Mouse (Mus musculus) thymus, postnatal 10 days (tissue): ENCODE data around the gene Timm8b.

Experiments
- DNase-seq, 2 experiments: peaks; one replicate each; pipeline ENCODE4 v3.0.0; 2021; ENCODE audit warnings: low spot score in 2 of 2

Gene Timm8b

GRCm38 (mm10) chr9:50603189-50603997, at the start of gene Timm8b, which contains the start of gene Sdhd:
Gene Timm8b (plus strand): TSS chr9:50603910.
Gene Sdhd (minus strand): TSS chr9:50603812.
- peak; percentile 89 to 90 for DNase-seq

DNA sequence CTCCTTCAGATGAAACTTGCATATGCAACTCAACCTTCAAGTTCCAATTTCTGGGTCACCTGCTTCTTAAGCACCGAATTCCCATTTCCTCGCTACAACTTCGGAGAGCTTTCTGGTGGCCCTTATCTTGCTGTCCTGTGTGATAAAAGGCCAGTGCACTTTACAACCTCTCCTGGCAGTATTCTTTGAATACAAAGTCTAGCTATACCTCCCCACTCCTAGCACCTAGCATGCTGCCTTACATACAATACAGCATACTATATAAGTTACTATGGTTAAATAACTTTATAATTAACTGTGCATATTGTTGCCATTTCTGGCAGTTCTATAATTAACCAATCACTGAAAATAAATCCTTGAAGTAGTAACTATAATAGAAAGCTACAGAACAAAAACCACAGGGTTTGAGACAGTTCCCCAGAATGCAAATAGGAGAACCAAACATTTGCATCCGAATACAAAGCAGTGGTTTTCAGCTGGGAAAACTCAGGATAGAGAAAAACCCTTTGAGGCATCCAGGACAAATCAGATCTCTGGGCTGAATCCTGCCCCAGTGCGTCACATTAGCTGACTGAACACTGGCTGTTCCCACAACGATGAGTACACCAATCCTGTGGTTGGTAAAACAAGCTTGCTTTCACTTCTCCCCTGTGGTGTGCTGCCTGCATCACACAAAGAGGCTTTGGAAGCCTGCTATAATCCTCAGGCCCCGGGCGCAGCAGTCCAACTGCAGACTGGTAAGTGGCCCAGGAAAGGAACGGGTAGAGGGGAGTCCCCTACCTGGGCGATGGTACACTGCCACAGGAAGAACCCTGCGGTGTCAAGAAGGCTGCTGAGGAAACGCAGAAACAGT, 49.2 kb upstream of the Timm8b start, which contains the start of gene Il18:
Il18 (plus strand) TSS at position 587 of the 853 bp plus-strand sequence.
- peak in 1 of 2 experiments; percentile 24 for DNase-seq

DNA sequence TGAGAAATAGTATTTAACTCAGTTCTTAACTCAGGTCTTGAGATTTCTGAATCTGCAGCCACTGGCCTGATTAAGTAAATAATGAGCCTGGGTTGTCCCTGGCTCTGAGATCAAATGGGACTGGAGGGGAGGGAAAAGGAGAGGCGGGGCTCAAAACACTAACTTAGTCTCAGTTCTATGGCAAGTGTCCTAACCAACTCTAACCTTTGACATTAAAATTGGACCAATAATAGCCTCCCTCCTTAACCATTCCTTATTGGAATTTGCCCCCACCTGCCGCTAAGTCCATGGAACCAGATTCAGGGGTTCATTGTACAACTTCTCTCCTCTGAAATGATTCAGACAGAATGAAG, 48.6 kb upstream of the Timm8b start, which contains the start of gene Bco2:
Bco2 (minus strand) TSS at position 88 of the 353 bp plus-strand sequence.
- no peak for DNase-seq

DNA sequence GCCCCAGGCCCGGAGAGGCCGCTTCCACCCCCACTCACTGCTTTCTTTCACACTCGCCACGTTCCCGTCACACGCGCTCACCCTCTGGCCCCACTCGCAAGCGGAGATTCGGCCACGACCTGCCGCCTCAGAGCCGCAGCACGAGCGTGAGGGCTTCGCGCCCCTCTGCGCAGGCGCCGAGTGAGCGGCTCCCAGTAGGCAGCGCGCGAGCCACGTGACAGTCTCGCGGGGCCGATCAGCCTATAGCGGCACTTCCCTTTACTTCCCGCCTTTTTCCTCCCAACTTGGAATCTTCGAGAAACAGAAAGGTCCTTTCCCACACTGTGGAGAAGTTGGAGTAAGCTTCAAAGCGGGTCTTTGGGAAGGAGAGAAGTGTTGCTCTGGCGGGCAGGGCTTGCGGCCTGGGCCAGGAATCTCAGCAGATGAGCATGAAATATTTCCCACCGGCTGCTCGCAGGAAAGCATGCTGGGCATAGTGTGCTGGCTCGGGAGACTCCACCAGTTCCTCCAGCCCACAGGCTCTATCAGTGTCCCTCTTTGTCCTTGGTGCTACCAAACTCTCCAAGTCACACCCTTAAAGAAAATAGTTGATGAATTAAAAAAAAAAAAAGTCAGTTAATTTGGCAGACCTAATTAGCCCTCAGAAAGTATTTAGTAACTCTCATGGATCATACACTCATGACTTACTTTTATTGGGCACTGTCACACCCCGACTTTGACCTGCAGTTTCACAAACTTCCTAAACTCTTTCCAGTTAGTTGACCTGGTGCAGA, 42.4 kb upstream of the Timm8b start, which contains the start of gene Tex12:
Tex12 (minus strand) TSS at position 181 of the 773 bp plus-strand sequence.
- DNase-seq: no peak

DNA sequence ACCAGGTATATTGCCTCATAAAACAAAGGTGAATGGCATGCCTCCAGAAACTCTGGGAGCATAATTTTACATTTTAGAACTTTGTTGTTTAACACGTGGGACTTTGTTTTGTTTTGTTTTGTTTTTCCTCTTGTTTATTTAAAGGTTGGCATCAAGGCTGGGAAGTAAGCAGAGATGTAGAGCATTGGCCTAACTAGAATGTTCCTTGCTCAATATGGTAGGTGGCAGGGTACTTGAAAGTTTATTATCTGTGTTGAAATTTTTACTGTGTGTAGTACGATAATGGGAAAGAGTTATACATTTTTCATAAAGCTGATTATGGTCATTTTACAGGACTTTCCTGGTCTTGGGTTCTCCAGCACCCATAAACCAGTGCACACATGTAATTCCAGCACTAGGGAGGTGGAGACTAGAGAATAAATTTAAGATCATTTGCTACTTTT, 41.8 kb upstream of the Timm8b start:
- no peak for DNase-seq

GRCm38 (mm10) chr9:50565173-50565572, 38.5 kb upstream of the Timm8b start:
- no peak for DNase-seq

- no peak for DNase-seq
These were observed 37.8 kb upstream of the Timm8b start for GRCm38 (mm10) chr9:50565940-50566339.

GRCm38 (mm10) chr9:50567372-50567771, 36.3 kb upstream of the Timm8b start:
- DNase-seq: no peak

DNA sequence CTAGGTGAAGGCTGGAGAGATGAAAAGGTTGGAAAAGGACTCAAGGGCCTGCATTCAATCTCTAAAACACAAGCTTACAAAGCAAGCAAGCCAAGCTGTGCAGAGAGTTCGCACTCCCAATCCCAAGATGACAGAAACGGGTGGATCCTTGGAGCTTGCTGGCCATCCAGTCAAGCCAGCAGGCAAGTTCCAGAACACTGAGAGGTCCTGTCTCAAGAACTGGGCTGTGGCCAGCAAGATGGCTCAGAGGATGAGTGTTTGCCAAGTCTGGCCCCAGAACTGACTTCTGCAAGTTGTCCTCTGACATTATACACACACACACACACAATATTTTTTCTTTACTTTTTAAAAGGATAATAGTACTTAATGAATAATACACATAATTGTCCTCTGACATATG, 35.8 kb upstream of the Timm8b start:
- no peak for DNase-seq

GRCm38 (mm10) chr9:50569599-50570525, 33.8 kb upstream of the Timm8b start:
- DNase-seq: no peak

DNA sequence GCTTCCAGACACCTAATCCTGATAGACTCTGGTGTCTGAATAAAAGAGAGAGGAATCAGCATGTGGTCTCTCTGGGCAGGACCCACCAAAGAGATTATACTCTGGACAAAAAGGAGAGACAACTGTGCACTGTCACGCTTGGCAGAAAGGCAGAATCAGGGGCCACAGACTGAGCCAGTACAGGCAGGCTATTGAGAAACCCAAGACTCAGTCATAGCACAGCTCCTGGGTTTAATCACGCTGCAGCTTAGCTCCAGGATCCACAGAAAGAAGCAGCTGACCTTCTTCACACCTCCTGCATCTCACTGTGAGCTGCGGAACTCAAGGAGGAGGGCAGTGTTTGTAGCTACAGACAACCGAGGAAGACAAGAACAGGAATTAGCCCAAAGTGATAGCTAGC, 23.3 kb upstream of the Timm8b start:
- no peak for DNase-seq

DNA sequence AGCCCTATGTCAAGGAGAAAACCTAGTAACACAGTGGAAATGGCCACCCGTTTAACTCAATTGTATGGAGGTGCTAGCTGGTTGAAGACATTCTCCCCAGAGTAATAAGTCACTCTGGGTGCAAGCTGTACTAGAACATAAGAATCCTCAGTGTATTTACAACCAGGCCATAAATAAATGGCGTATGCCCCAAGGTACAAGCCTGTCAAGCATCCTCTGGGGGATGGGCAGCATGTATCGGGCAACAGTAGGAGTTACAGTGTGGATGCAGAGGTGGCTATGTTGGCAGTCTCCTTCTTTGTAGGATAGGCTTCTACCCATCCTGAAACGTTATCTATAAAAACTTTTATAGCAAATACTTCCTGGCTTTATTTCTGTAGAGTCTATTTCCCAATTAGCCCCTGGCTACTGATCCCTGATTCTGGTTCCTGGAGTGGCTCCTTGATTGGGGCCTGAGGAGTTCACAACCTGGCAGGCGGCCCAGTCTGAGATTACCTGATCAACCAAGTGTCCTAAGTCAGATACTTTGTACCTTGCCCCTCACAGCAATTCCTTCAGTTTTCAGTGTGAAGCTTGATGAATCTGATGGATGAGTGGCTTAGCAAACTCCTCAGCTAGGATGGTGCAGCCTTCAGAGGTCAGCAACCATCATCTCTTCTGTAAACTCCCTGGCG, 18.4 kb upstream of the Timm8b start:
- DNase-seq: no peak

DNA sequence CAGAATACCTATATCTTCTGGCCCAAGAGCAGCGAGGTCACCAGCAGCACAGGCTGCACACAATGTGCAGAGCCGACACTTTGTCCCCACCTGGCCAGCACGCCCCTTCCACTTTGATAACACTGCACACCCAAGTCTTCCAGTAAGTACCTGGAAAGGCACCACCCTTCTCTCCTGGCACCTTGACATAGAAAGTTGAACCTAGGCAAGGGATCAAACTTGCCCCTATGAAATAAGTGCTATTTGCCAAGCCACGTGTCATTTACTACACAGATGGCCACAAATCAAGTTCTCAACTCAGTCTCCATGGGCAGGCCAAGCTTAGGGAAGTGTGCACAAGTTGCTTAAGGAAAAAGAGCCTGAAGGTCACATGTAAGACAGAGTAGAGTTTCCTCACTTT, 16.8 kb upstream of the Timm8b start:
- no peak for DNase-seq

GRCm38 (mm10) chr9:50590856-50591518, 12.7 kb upstream of the Timm8b start:
- no peak for DNase-seq

- DNase-seq: no peak
These were observed 10.8 kb upstream of the Timm8b start for GRCm38 (mm10) chr9:50592955-50593354.

- peak in 1 of 2 experiments; percentile 49 for DNase-seq
These were observed 10.2 kb upstream of the Timm8b start for GRCm38 (mm10) chr9:50593544-50593943.

DNA sequence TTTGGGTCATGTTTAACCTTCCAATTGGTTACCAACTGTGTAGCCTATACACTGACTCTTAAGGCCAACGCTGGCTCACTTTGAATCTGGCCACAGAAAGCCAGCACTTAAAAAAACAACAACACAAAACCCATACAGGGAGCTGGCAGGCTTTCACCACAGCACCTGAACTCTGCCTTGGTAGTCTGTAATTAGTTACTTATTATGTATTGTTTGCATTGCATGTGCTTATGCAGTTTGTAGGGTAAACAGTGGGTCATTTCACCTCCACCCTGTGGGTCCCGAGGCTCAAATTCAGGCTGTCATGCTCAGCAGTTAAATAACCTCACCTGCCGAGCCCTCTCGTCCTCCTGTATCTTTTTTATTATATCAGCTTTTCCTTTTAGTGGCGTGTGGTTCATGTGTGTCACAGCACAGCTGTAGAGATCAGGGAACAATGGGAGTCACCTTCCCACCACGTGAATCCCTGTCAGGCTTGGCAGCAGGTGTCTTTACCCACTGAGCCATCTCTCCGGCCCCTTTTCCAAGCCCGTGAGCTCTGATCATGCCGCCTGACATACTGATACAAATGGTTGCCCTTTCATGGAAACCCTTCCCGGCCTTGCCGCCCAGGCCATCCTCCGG, 8.8 kb upstream of the Timm8b start:
- DNase-seq: no peak

DNA sequence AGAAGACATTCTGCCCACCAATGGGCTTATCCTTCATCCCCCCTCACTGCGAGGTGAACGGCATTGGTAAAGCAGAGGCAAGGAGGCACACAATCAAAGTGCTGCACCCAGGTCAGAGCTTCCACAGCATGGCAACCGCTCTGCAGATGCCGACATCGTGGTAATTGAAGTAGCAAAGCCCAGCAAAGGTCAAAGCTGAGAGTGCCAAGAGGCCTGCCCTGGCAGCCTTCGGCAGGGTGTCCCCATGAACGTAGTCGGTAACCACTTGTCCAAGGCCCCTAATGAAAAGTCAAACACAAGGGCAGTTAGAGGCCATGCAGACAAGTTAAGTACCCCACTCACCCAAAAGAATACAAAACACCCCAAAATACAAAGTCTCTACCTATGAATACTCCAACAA, 6.7 kb upstream of the Timm8b start:
- DNase-seq: no peak

DNA sequence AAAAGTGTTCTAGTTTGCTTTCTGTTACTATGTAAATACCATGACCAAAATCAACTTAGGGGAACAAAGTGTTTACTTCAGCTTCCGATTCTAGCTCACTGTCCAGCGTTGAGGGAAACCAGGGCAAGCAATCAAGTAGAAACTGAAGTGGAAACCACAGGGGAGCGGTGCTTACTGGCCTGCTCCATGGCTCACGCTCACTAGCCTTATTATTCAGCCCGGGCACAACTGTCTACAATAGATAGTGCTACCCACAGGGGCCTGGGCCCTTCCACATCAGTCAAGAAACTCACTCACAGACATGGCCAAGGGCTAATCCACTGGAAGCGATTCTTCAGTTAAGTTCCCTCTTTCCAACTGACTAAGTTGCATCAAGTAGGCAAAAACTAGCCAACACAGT, 2.2 kb upstream of the Timm8b start:
- DNase-seq: no peak
